Comparison of ENCODE assay signal across 21 mouse cellular contexts in the genomic region with DNA sequence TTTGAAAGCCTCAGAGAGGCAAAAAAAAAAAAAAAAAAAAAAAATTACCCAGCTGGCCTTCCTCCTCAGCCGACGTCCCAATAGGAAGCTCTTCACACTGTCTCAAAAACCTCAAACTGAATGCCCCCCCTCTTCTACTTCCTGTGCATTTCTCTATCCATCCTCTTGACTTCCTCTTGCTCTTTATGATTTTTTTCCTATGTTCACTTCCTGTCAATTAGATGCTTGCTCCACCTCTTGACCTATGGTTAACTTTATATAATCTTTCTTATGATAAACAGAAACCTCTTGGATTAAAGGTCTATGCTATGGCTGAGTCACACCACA. TPM values are rescaled to one million over a fixed set of nuclear protein-coding genes. Genes with fewer than 3 reads are reported as not detected.
DNase-seq lines count a peak whose midpoint lies in the region; ATAC-seq and TF ChIP-seq lines count a peak whose summit lies in the region.
"Had no signal": no experiment of that assay in that cellular context is flagged by ENCODE, and none has a peak within 500 bp of the region (broad histone marks: within the 10 kb centered on the region; RNA-seq: fewer than 3 reads in every experiment).

No protein-coding gene starts in this region.

- H3K9me3 ChIP-seq in CH12.LX (replicated peaks; ENCODE audit: low read length), result no peaks in the 10 kb centered on the region
- H3K9me3 ChIP-seq: embryonic facial prominence, embryonic 12.5 days; forebrain, embryonic 13.5 days; G1E; heart, embryonic 10.5 days; hindbrain, embryonic 12.5 days; kidney, embryonic 15.5 days; liver, embryonic 15.5 days had no signal

- TF ChIP-seq EP300 in CH12.LX (IDR thresholded peaks at IDR 0.05; ENCODE audit: low read length), result peak; percentile 44; the same call in 1 of the 2 replicates

- no peak for TF ChIP-seq RAD21 in CH12.LX (IDR thresholded peaks at IDR 0.05; ENCODE audit: low read depth, low read length)

- peak; percentile 23 for DNase-seq in thymus, adult 2 months
- DNase-seq in thymus, adult 18-20 months, result no peak
- DNase-seq in CH12.LX (ENCODE audit: extremely low read depth), result peak; percentile 73
- no peak for DNase-seq in heart, adult 11 months
- DNase-seq in frontal cortex, postnatal 36 days (ENCODE audit: low spot score in 2 of 2), result no peak
- DNase-seq in frontal cortex, postnatal 10 days (ENCODE audit: low spot score in 2 of 2), result no peak
- DNase-seq: adrenal gland, postnatal 36 days; cerebellum, adult 9-11 months; gastrocnemius, postnatal 25 days; lung, postnatal 10 days had no signal

- no peak for TF ChIP-seq POLR2A in thymus, adult 2 months (IDR thresholded peaks at IDR 0.05; ENCODE audit: control insufficient read depth, extremely low read depth, insufficient read depth, low read length, poor library complexity)
- TF ChIP-seq POLR2A in CH12.LX (IDR thresholded peaks at IDR 0.05; ENCODE audit: low read depth, low read length), result no peak

- H3K79me2 ChIP-seq in CH12.LX (replicated peaks; ENCODE audit: control insufficient read depth, extremely low read depth, insufficient read depth, poor library complexity, severe bottlenecking), result no peaks in the 10 kb centered on the region

- no peak overlapping the region for H3K27ac ChIP-seq in thymus, adult 2 months (ENCODE audit: control insufficient read depth, insufficient read depth, low read length)
- H3K27ac ChIP-seq in CH12.LX (ENCODE audit: insufficient read depth, low read depth), result no peak overlapping the region
- H3K27ac ChIP-seq: embryonic facial prominence, embryonic 12.5 days; forebrain, embryonic 13.5 days; heart, embryonic 10.5 days; hindbrain, embryonic 12.5 days; kidney, embryonic 15.5 days; liver, embryonic 15.5 days had no signal

- peak; percentile 40 to 61; a peak in 3 of 4 replicates for ATAC-seq in hematopoietic stem cell, adult 5-6 weeks (replicated peaks in 1 of 2; ENCODE audit: insufficient read depth in 1 of 2, low FRiP score in 2 of 2, low TSS enrichment in 1 of 2, low read depth in 1 of 2, poor library complexity in 2 of 2, severe bottlenecking in 2 of 2)
- peak; percentile 51; the same call in 1 of the 2 replicates for ATAC-seq in neutrophil, adult 5-6 weeks (ENCODE audit: extremely low read depth, insufficient number of reproducible peaks, low FRiP score, poor library complexity, severe bottlenecking)
- ATAC-seq: forebrain, embryonic 13.5 days; midbrain, embryonic 16.5 days had no signal

- H3K27me3 ChIP-seq in thymus, adult 2 months (ENCODE audit: control insufficient read depth, insufficient read depth, low read length), result no peaks in the 10 kb centered on the region
- no peaks in the 10 kb centered on the region for H3K27me3 ChIP-seq in CH12.LX (replicated peaks)
- H3K27me3 ChIP-seq: embryonic facial prominence, embryonic 12.5 days; forebrain, embryonic 13.5 days; hindbrain, embryonic 12.5 days; kidney, embryonic 15.5 days; liver, embryonic 15.5 days had no signal

- no peak for TF ChIP-seq CTCF in thymus, adult 2 months (IDR thresholded peaks at IDR 0.05; ENCODE audit: borderline replicate concordance, control insufficient read depth, extremely low read depth, insufficient read depth, low read length, poor library complexity)
- TF ChIP-seq CTCF in CH12.LX (conservative IDR thresholded peaks at IDR 0.05 in 1 of 2, IDR thresholded peaks at IDR 0.05 in 1 of 2; ENCODE audit: low read depth in 2 of 2, low read length in 2 of 2), result no peak

- H3K4me3 ChIP-seq in thymus, adult 2 months (ENCODE audit: control insufficient read depth, insufficient read depth, low read length), result no peak overlapping the region
- H3K4me3 ChIP-seq in CH12.LX (replicated peaks in 1 of 3; ENCODE audit: low read depth in 2 of 3, low read length in 2 of 3, poor library complexity in 1 of 3), result no peak overlapping the region
- H3K4me3 ChIP-seq: embryonic facial prominence, embryonic 12.5 days; erythroblast, embryonic 14.5 days; forebrain, embryonic 13.5 days; heart, embryonic 10.5 days; hindbrain, embryonic 12.5 days; kidney, embryonic 15.5 days; liver, embryonic 15.5 days had no signal

- peak overlapping the region; percentile 84 for H3K4me2 ChIP-seq in CH12.LX (ENCODE audit: insufficient read depth, low read depth, poor library complexity, severe bottlenecking)
- H3K4me2 ChIP-seq: embryonic facial prominence, embryonic 12.5 days; forebrain, embryonic 13.5 days; hindbrain, embryonic 12.5 days; kidney, embryonic 15.5 days; liver, embryonic 15.5 days had no signal

- dilution Hi-C loops in CH12.LX (cut with MboI; ENCODE audit: extremely low pct_ligation_motif_present, extremely low pct_unique_long_range_greater_than_20kb, low sequenced_read_pairs), result no loop called here

- H3K9ac ChIP-seq in CH12.LX (ENCODE audit: insufficient read depth, low read depth), result peak overlapping the region; percentile 71
- H3K9ac ChIP-seq: embryonic facial prominence, embryonic 12.5 days; forebrain, embryonic 13.5 days; hindbrain, embryonic 12.5 days; kidney, embryonic 15.5 days; liver, embryonic 15.5 days had no signal

- peaks cover 2% of the 10 kb centered on the region; the same call in 1 of the 2 replicates for H3K4me1 ChIP-seq in thymus, adult 2 months (replicated peaks; ENCODE audit: control insufficient read depth, insufficient read depth, low read length)
- H3K4me1 ChIP-seq in CH12.LX (ENCODE audit: control insufficient read depth in 1 of 2, insufficient read depth in 2 of 2), result peaks cover 14 to 53% of the 10 kb centered on the region in 2 experiments; a peak in 3 of 4 replicates
- H3K4me1 ChIP-seq: embryonic facial prominence, embryonic 12.5 days; forebrain, embryonic 13.5 days; hindbrain, embryonic 12.5 days; kidney, embryonic 15.5 days; liver, embryonic 15.5 days had no signal

- in situ Hi-C loops in CH12.LX (cut with MboI; ENCODE audit: low pct_ligation_motif_present, low pct_unique_long_range_greater_than_20kb, low sequenced_read_pairs), result no loop called here

- 0% methylated on average over 2 of the region's 2 CpGs for WGBS in thymus, adult 2 months

- no peaks in the 10 kb centered on the region for H3K36me3 ChIP-seq in thymus, adult 2 months (ENCODE audit: control insufficient read depth, insufficient read depth, low read length)
- no peaks in the 10 kb centered on the region for H3K36me3 ChIP-seq in CH12.LX (replicated peaks in 1 of 2; ENCODE audit: control insufficient read depth in 1 of 2, insufficient read depth in 1 of 2, low read length in 1 of 2)
- H3K36me3 ChIP-seq: embryonic facial prominence, embryonic 12.5 days; G1E; heart, embryonic 10.5 days; hindbrain, embryonic 12.5 days; kidney, embryonic 15.5 days; liver, embryonic 15.5 days had no signal

TF ChIP-seq in CH12.LX, 34 proteins besides CTCF, POLR2A, EP300 and RAD21:
- TF ChIP-seq MAZ (IDR thresholded peaks at IDR 0.05; ENCODE audit: low read depth, low read length) (no peak), ZNF384 (IDR thresholded peaks at IDR 0.05; ENCODE audit: low read depth, low read length) (peak; percentile 95), GABPA (IDR thresholded peaks at IDR 0.05; ENCODE audit: insufficient replicate concordance, low read depth, low read length) (no peak), ELF1 (IDR thresholded peaks at IDR 0.05; ENCODE audit: low read depth, low read length) (peak; percentile 52; the same call in 1 of the 2 replicates), SIN3A (IDR thresholded peaks at IDR 0.05; ENCODE audit: low read length) (no peak), JUN (IDR thresholded peaks at IDR 0.05; ENCODE audit: insufficient read depth, low read depth, low read length) (no peak), E2F4 (IDR thresholded peaks at IDR 0.05; ENCODE audit: insufficient replicate concordance, low read depth, low read length) (no peak), USF1 (IDR thresholded peaks at IDR 0.05; ENCODE audit: low read depth, low read length) (no peak), IRF4 (IDR thresholded peaks at IDR 0.05; ENCODE audit: low read depth, low read length) (no peak), BHLHE40 (IDR thresholded peaks at IDR 0.05; ENCODE audit: low read depth, low read length) (peak; percentile 46), HCFC1 (IDR thresholded peaks at IDR 0.05; ENCODE audit: low read depth, low read length) (peak; percentile 50), MYC (IDR thresholded peaks at IDR 0.05; ENCODE audit: low read depth, low read length) (no peak), JUND (conservative IDR thresholded peaks at IDR 0.05; ENCODE audit: low read depth, low read length) (0 out of 2 replicates have a peak, but pooled peaks have one; percentile 6), MAFK (IDR thresholded peaks at IDR 0.05; ENCODE audit: insufficient replicate concordance, low read length) (no peak), TCF12 (IDR thresholded peaks at IDR 0.05; ENCODE audit: low read depth, low read length) (0 out of 2 replicates have a peak, but pooled peaks have one; percentile 2), ETS1 (conservative IDR thresholded peaks at IDR 0.05; ENCODE audit: low read depth, low read length) (0 out of 2 replicates have a peak, but pooled peaks have one; percentile 31), MXI1 (IDR thresholded peaks at IDR 0.05; ENCODE audit: low read depth, low read length) (no peak)

RNA-seq across cellular contexts. Expression of gene Snrpd3, which starts 25.5 kb away (rescaled TPM):
- polyA plus RNA-seq in thymus, adult 2 months (2012; rRNA removed), result 25.1 and 28.3 TPM in 2 replicates
- total RNA-seq in CH12.LX (2012; rRNA removed) (101 and 119 TPM in 2 replicates), CH12.LX (2014; rRNA removed) (44.6 and 57.8 TPM in 2 replicates)
- 554 and 595 TPM in 2 replicates for polyA plus RNA-seq in CH12.LX (2012; ENCODE audit: insufficient read length, low read depth)
- 40.2 and 83.0 TPM in 2 replicates for total RNA-seq in hematopoietic stem cell, adult 5-6 weeks (2017)
- 22.8 and 26.4 TPM in 2 replicates for total RNA-seq in neutrophil, adult 5-6 weeks (2017)

RNA-seq across cellular contexts. Expression of gene Gucd1, which starts 25.9 kb away (rescaled TPM):
- 77.0 and 80.5 TPM in 2 replicates for polyA plus RNA-seq in thymus, adult 2 months (2012; rRNA removed)
- total RNA-seq in CH12.LX (2012; rRNA removed), result 15.9 and 18.0 TPM in 2 replicates
- total RNA-seq in CH12.LX (2014; rRNA removed), result 19.0 and 19.5 TPM in 2 replicates
- 15.6 and 16.8 TPM in 2 replicates for polyA plus RNA-seq in CH12.LX (2012; ENCODE audit: insufficient read length, low read depth)
- 16.7 and 24.9 TPM in 2 replicates for total RNA-seq in hematopoietic stem cell, adult 5-6 weeks (2017)
- 86.3 and 87.2 TPM in 2 replicates for total RNA-seq in neutrophil, adult 5-6 weeks (2017)

Comparison
In these comparisons a context has a peak if more than half of its experiments do, and no peak if none do; other contexts are left out.
1. DNase-seq: peak in thymus, adult 2 months (single experiment) and CH12.LX (single experiment); none in thymus, adult 18-20 months (0 of 2), heart, adult 11 months (single experiment), frontal cortex, postnatal 36 days (0 of 2) and frontal cortex, postnatal 10 days (0 of 2).